Mouse (Mus musculus): ENCODE results near the gene Rmdn2. TPM values are rescaled to one million over a fixed set of nuclear protein-coding genes. Genes with fewer than 3 reads are reported as not detected.

Gene Rmdn2
- 1 to 10 TPM in 1 of 2 experiments, under 1 TPM in 1; 0.75 to 1.9 TPM for total RNA-seq (2023)

DNA sequence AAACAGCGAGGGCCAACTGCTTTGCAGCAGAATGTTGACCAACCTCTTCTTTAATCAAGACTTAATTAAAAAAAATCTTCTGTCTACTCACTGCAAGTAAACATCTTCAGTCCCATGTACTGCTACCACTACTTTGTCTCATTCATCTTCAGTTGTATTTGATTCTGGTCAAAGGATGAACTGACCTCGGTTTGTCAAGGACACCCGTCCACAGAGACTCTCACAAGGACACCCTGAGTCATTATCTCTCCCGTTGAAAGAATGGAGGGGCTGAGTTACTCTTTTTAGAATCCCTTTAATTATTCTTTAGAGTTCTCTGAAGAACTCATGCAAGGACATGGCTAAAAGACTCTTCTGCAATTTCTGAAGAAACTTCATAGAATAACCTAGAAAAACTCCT, at the start of gene Rmdn2:
Gene Rmdn2 (plus strand): TSS at position 319 of the 400 bp plus-strand sequence.

DNA sequence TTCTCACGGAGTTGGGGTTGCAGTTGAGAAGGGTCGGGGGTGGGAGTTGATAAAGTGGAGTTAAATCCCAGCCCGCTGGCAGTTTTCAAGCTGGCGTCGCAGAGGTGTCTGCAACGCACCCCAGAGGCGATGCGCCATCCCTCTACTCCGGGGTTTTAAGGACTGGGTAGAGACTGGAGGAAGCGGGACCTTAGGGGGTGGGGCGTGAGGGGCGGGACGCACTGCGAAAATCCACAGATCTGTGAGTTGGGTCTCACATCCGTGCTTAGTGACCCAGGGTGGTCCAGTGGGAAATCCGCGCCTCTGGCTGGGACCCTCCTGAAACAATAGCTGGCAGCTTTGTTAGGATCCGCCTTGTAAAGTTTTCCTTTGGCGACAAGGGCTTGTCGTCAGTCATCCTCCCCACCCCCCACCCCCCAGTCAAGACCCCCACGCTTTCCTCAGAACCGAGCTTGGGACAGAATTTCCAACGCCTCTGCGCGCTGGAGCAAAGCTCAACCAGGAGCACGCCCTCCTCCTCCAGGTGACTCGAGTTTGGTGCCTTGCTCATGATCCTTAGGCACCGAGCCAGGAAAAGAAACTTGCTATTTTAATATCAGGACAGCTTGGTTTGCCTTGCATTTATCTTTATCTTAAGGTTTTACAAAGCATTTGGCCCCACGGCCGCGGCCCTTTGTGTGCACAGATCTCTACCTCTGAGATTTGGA, 103.4 kb downstream of the Rmdn2 start, which contains the start of gene Cyp1b1:
Gene Cyp1b1 (minus strand): TSS at position 131 of the 707 bp plus-strand sequence.

Other genes with a start within 250 kb of the Rmdn2 start
- gene Cyp1b1, start 103.2 kb downstream of the Rmdn2 start, total RNA-seq (2023), result not detected